Mouse (Mus musculus) gastrocnemius, adult 8-10 months (tissue): ENCODE measurements around the gene Tbxas1. TPM values are rescaled to one million over a fixed set of nuclear protein-coding genes. Genes with fewer than 3 reads are reported as not detected.

Experiments used
- DNase-seq, 2 experiments: peaks; one replicate each; pipeline ENCODE4 v3.0.0; 2022; ENCODE audit warnings: low spot score in 2 of 2
- total RNA-seq, 4 experiments: library from RNA; stranded (reverse); gene quantifications; 2 replicates each; pipeline ENCODE4 v1.2.4; 2022

The Tbxas1 gene
- under 1 TPM; 0.51 to 0.80 (median 0.56) TPM for total RNA-seq

DNA sequence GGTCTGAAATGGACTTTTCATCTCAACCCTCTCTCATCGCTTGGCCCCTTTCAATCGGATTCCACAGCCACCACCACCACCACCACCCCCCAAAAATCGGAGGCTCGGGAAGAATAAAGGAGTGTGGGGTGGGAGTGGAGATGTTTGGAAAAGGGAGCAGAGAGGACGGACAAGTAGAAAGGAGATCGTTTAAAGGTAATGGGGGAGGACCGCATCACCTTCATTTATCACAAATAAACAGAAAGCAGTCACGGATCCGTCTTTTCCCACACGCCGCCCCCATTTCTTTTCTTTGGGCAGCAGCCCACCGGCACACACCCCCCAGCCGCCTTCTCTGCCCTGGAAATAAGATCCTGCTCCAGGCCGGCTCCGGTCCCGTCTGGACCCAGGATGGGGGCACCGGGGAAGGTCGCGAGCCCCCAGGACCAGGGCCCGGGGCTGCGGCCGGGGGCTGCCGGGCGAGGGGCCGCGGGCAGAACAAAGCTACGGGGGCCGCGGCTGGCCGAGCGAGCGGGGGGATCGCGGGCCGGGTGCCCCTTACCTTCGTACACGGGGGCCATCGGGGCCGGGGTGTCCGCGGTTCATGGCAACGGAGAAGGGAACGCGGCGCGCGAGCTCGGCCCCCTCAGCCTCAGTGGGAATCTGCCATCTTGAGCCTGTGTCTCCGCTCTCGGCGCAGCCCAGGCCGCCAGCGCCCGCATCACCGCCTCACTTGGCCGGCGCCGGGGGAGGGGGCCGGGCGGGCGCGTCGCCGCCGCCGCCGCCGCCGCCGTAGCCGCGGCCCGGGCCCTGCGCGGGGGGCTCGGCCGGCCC lies at the start of gene Tbxas1:
Tbxas1 (plus strand) TSS at position 147 of the 813 bp plus-strand sequence.
- peak; percentile 28 to 37 for DNase-seq

DNA sequence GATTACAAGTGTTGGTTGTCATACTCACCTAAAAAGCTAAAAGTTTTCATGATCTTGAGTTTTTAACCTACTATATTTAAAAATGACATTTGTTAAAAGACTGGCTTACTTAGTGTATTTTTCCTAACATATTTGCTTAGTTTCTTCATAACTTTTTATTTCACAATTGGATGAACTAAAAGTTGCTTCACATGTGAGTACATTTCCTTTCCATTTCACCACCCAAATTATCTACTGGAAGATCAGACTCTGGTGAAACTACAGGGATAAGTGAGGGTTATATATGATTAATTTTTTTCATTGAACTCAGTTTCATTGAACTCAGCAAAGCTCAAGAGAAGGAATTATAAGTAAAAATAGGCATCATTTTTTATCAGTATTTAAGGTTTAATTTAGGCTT lies 49.3 kb upstream of the Tbxas1 start:
- DNase-seq = no peak

DNA sequence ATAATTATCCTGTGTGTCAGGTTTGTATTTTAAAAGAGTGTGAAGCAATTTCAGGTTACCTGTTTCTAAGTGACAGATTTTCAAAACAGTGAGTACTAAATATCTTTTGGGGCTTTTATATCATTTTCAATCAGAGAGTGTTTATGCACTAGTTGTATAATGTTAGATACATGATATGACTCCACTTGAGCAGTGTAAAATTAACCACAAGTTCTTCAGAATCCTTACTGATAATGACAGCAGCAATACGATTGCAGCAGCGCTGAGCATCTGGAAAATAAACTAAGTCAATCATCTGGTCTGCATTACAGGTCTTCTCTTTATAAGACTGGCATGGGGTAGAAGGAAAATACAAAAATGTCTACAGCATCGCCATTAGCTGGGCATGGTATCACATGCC lies 48.3 kb upstream of the Tbxas1 start:
- no peak for DNase-seq

DNA sequence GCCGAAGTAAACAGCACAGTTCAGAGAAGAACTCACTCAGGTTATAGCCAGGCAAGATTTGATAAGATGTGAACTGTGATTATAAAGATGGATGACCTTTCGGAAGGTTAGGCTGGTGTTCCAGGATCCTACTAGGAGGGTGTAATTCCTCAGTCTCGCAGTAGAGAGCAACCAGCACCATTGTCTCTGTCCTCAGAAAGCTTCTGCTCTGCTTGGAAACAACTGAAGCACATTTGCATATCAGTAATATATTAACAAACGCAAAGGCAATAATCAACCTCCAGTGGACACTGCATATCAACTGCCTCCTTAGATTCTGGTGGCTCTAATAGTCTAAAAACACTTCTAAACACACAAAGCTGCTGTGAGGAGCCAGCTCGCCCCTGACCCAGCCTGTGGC lies 47.8 kb upstream of the Tbxas1 start:
- DNase-seq = no peak

DNA sequence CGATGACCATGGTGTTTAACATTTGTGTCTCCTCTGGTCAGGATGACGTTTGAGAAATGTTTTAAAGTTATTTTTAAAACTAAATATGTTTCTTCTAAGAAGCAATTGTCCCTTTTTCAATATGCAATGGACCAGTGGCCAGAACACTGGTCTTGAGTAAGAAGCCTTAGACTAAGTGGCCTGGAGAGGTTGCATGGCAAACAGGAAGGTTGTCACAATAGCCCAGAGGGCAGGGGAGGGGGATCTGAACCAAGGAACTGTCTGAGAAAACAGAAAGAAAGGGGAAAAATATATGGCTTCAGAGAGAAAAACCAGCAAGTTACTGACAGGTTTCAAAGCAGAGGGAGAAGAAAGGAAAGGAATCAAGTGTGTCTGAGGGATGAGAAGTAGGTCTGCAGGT lies 47.0 kb upstream of the Tbxas1 start:
- no peak for DNase-seq

DNA sequence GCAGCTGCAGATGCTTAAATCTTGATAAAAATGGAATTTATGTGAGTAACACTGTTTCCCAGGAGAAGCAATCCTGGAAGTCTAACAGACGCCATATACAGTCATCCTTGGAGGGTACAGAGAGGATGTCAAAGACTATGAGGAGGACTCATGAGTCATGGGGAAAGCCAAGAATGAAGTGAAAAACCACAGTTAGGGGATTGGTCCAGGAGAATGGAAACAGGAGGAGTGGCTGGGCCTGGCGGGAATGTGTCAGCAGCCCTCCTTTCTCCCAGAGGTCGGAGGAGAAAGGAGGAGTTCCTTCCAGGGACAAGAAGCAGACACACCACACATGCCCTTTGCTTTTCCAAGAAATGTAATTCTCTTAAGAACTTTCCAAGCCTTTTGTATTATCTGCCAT lies 45.8 kb upstream of the Tbxas1 start:
- no peak for DNase-seq

DNA sequence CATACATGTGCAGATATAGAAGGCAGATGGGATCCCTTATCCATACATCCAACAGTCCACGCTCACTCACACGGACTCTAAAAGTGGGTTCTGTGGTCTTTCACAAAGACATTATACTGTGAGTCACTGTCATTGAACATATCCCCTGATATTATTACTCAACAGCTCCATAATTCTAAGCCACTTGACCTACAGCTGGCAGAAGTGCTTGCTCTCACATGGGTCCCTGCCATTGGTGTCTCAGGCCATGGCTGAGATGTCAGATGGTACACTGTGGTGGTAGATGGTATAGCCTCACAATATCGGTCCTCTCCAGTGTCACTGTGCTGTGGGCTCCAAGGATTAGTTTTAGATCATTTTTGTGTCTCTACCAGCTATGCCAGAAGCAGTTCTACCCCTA lies 41.5 kb upstream of the Tbxas1 start:
- no peak for DNase-seq

DNA sequence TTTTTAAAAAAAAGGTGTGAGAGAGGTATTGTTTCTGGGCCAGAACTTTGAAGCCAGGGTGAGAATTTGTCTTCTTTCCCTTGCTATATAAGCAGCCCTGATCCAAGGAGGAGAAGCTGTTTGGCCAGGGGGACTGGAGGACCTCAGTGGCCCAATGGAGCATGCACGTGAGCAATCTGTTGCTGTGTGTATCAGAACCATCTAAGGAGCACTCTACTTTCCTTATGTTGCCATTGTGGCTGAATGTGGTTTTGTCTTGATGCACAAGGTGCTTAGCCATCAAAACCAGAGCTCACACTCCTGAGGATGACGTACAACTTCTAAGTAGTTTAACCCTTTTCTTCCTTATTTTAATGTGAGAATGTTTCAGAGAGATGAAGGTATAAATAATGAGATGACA lies 40.5 kb upstream of the Tbxas1 start:
- no peak for DNase-seq

DNA sequence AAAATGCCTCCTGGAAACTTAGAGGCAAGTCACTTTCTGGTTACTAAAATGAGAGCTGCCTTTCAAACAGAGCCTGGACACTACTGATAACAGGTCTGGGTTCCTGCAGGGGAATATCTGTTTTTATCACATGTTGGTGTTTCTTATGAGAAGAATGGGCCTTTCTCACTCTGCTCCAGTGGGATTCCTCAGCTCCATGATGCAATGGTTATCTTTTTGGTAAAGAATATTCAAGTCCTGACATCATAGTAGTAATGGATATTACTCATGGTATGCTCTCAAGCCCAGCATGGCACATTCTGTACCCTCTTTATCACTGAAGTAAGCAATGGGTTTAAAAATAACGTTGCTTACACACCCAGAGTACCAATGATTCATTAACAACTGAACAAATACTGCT lies 40.0 kb upstream of the Tbxas1 start:
- no peak for DNase-seq

DNA sequence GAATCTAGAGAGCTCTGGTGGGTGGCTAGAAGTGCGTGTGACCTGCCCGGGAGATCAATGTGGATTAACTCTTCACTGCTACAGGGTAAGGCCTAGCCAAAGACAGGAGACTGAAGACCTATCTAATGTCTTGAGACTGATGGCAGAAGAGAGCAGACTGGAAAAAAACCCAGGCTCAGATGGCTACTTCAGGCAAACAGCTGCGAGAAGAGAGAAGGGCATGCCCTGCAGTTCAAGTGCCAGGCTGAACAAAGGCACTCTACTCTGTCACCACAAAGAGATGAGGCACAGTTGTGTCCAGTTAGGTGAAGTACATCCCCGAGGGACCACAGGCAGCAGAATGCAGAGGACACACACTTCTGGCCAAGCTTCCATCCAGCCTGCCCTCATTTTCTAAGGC lies 37.1 kb upstream of the Tbxas1 start:
- DNase-seq = no peak

DNA sequence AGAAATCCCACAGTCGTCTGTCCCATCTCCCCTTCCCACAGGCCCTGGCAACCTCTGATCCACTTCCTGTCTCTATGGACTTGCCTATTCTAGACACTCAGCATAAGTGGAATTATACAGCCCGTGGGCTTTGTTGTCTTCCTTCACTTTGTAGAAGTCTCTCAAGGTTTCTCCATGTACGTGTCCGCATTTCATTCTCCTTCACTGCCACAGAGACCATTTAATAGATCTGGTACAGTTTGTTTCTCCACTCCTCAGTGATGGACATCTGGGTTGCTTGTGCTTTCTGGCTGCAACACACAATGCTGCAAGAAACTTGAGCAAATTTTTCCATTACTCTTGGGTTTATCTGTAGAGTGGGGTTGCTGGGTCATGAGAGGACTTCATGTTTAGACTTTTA lies 35.3 kb upstream of the Tbxas1 start:
- no peak for DNase-seq

DNA sequence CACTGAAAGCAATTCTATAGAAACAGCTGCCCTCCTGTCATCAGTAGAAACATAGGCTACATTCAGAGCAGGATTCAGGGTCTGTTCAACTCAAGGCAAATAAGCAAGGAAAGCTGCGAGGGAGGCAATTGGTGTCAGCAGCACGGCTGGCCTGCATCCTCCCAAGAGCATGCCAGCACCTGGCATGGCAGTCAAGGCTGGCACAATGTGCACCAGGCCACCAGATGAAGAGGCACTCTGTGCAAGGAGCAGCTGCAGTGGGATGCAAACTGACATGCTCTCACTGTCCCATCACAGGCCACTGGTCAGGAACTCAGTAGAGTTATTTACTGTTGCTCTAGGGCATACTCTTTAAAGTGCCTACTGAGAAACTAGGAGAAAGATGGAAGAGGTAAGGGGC lies 34.8 kb upstream of the Tbxas1 start:
- peak in 1 of 2 experiments; percentile 32 for DNase-seq

DNA sequence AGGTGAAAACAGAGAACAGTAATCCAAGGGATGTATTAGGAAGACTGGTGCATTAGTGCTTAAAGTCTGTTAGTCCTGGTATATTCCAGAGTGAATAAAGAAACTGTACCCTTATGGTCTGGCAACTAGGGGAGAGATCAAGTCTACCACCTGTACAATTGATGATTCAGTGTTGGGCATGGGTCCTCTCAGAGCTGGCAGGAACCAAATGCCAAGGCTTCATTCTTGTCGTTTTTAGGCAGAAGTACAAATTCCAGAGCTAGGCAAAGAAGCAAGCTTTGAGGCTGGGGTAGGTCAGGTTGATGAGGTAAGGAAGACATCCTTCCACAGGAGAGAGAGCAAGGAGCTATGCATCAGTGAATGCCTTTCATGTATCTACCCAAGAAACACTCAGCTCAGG lies 34.4 kb upstream of the Tbxas1 start:
- no peak for DNase-seq

DNA sequence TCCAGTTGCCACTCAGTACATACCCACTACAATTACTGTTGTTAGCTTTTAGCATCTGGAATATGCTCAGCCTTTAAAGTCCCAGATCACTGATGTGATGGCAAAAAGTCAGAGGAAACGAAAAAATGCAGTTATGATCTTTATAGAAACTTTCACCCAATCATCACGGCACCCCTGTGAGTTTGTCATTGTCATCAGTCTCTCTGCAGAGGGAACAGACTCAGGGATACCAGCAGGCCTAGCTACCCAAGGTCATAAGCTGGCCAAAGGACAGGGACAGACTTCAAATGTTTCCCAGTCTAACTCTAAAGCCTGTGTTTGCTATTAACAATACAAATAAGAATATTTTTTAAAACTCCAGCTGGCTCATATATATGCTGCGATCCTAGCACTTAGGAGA lies 33.7 kb upstream of the Tbxas1 start:
- DNase-seq = no peak

DNA sequence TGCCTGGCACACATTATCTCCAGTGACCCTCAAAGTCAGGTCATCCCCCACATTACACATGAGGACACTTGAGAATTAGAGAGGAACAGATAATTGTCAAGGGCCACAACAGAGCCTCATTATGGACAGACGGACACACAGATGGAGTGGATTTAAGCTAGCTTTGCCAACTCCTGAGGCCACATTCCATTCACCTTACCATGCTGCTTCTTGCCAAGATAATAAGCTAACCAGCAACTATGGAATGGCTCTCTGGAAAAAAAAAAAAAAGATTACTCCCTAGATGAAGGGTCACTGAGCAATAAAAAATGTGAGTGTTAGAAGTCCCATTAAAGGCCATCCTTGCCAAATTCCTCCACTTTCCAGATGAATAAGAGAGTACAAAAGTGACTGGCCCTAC lies 30.1 kb upstream of the Tbxas1 start:
- DNase-seq = no peak

DNA sequence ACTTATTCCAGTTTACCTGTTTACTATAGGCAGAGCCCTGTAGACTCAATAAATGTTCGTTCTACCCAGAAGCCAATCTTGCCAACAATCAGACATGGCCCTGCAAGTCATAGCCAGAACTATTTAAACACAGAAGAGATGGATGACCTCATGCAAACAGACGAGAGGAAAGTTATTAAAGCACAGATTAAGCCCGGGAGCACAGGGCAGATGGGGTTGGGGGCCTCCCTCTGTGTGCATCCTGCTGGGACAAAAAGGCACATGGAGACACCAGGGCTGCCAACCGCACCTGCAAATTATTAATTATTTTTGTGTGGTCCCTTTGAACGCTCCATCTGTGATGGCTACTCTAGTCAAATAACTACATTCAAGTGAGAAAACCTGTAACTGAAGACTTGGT lies 29.3 kb upstream of the Tbxas1 start:
- no peak for DNase-seq

DNA sequence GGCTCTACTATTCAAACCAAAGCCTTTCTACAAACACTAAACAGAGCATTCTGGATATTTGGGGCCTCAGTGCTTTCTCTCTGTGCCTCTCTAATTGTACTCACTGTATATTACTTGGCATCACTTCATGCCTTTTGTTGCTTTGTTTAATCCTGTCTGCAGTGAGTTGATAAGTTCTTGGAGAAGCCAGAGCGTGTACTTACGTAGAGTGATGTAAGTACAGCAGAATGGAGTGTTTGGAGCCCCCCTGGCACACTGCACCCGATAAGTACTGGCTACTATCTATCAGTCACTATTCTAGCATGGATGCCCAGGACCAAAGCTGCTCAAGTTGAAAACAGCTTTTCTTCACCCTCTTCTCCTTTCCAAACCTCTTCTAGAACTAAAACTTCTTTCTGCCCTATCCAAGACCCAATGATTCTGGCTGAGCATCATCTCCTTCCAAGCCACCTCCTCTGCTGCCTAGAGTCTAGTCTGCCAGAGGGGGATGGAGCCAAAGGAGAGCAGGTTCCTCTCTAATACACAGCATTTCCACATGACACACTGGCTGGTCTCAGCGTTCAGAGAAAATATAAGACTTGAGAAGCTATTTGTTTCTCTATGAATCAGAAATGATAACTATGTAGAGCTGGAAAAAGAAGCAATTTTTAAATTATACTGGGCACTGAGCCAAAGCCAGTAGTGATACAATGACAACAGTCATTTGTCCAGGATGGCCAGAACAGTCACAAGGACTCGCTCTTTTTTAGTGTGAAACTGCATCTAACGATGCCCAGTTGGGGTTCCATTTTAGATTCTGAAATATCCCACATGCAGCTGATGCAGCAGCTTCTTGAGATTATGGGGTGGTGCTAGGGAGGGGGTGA lies 28.6 kb upstream of the Tbxas1 start:
- DNase-seq = no peak

DNA sequence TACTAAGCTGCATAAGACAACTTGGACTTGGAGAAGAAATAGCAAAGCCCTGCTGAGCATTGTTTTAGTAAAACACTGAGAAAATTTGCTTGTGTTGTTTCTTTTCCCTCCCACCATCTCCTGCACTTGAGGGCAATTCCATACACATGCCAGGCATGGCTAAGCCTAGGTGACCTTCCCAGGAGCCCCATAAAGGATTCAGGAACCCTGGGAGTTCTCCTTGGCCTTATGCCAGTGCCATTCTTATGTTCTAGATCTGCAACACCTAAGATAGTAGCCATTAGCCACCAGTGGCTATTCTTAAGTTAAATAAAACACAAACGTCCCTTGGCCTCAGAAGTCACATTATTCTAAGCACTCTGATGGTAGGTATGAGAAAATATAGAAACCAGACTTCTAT lies 27.8 kb upstream of the Tbxas1 start:
- no peak for DNase-seq

DNA sequence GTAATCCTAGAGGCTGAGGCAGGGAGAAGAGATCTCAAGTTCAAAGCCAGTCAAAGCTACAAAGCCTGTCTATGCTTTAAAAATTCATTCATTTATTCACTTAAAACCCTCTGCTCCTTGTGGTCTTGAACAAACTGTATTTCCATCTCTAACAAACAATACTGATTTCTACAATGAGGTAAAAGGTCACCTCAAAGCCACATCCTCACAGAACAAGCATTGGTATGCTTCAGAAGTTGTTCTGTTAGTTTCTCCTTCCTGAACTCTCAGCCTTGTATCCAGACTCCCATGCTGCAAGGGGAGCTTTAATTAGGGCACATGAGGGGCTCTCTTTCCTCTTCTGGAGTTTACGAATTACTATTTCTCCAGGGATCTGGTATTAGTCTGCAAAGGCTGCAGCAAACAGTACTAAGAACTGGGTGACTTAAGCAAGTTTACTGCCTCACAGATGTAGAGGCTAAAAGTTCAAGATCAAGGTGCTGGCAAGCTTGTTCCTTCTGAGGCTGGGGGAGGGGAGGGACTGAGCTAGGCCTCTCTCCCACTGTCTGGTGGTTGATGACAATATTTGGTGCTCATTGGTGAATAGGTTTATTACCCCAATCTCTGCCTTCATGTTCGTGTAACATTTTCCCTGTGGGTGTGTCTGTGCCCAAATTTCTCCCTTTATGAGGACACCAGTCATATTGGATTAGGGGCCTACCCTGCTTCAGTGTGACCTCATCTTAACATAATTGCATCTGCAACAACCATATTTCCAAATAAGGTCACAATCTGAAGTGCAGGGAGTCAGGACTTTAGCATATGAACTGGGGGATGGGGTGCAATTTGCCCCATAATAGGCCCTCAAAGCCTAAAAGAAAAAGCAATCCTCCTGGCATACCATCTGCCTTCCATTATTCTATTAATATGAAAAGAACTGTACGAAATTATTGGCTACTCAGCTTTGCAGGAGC lies 27.0 kb upstream of the Tbxas1 start:
- DNase-seq = no peak

DNA sequence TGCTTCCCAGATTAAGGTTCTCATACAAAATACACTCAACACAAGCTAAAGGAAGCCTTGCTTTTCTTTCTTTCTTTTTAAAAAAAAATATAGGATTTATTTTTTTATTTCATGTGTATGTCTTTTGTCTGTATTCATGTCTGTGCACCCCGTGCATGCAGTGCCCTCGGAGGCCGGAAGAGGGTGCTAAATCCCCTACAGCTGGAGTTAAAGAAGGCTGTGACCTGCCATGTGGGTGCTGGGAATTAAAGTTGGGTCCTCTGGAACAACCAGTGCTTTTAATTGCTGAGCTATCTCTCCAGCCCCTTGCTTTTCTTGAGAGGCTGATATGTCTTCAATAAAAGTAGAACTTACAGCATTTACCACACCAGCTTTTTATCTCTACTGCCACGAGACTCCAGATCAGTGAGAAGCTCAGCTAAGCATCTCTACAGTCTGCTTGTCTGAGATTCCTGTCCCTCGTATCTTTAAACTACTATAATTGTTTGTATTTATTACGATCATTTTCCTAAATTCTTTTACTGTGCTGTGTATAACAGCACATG lies 24.4 kb upstream of the Tbxas1 start:
- no peak for DNase-seq

DNA sequence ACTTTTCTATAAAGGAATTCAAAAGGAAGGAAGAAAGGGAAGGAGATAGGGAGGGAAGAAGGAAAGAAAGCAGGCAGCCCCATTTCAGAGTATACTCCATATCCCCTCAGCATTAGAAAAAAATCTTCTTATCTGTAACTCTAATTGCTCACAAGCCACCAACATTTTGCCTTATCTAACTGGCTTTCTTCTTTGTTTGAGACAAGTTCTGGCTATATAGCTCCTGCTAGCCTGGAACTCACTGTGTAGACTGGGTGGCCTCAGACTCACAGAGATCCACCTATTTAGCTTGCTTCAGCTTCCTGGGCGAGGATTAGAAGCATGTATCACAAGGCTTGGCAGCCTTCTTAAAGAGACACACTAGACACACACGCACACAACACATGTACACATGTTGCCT lies 23.5 kb upstream of the Tbxas1 start:
- no peak for DNase-seq
